Mouse (Mus musculus) liver, adult (tissue): ENCODE measurements around the gene Arf3.

ENCODE experiments used
- GATA4 ChIP-seq: IDR thresholded peaks from 2 replicates; pipeline ENCODE4 v1.6.1; 2014; ENCODE audit warnings: mild to moderate bottlenecking, low read length; ENCODE audit not compliant: insufficient replicate concordance

Gene Arf3

GRCm38 (mm10) chr15:98778191-98778770 lies 15.3 kb upstream of the Arf3 start:
- TF ChIP-seq GATA4: no peak

DNA sequence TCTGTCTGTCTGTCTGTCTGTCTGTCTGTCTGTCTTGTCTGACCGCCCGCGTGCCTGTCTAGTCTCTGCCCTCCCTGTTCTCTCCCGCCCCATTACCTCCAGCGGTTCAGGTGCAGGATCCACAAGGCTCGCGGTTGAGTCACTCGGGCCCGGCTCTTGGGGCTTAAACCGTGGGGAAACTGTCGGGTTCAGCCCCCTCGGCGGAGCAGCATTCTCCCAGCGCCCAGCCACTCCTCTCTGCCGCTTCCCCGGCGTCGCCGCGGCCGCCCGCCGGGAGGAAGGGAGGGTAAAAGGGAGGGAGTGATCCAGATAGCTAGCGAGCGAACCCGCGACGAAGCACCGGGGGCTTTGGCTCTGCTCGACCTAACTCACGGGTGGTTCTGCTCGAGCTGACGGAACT lies 14.7 kb upstream of the Arf3 start, which contains the start of gene Wnt10b:
Gene Wnt10b (minus strand): TSS at position 389 of the 400 bp plus-strand sequence.
- no peak for TF ChIP-seq GATA4

- TF ChIP-seq GATA4: no peak
Observed at GRCm38 (mm10) chr15:98777005-98777616, 14.1 kb upstream of the Arf3 start.

GRCm38 (mm10) chr15:98776280-98777004 lies 13.4 kb upstream of the Arf3 start:
- no peak for TF ChIP-seq GATA4

DNA sequence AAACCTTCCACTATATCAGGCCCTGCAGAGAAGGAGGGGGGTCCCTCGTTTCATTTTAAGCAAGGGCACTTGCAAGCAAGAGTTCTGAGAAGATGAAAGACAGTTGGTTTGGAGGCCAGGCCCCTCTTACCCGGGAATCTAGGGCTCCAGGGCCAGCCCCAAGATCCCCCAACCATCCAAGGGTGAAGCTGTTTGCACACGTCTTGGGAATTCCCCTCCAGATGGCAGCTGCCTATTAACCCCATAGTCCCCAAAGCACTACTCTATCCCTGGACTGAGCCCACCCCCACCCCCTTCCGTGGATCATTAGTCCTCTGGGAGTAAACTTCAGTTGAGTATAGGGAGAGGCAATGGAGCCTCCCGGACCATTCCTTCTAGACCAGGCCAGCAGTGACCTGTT lies 12.5 kb upstream of the Arf3 start:
- TF ChIP-seq GATA4: no peak

- no peak for TF ChIP-seq GATA4
Observed at GRCm38 (mm10) chr15:98774096-98774495, 11.1 kb upstream of the Arf3 start.

- TF ChIP-seq GATA4: no peak
Observed at GRCm38 (mm10) chr15:98772511-98773211, 9.6 kb upstream of the Arf3 start.

GRCm38 (mm10) chr15:98771813-98772425 lies 8.9 kb upstream of the Arf3 start:
- no peak for TF ChIP-seq GATA4

DNA sequence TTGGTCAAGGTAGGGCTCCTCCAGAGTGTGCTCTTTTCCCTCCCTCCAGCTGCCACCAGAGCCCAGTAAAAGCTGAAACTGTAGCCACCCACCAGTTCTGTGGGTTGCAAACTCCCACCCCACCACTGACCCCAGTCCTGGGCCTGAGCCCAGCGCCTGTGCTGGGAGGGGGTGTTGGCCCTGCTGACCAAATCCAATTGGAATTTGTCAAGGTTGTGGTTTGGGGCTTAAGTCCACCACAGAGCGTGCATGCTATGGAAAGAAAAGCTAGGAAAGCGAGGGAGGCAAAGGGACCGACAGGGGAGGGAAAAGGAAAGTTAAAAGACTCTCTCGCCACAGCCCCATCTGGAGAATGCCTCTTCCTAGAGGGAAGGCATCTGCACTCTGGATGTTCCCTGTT lies 5.2 kb upstream of the Arf3 start:
- no peak for TF ChIP-seq GATA4

GRCm38 (mm10) chr15:98765929-98766328 lies 2.9 kb upstream of the Arf3 start:
- no peak for TF ChIP-seq GATA4

- TF ChIP-seq GATA4: no peak
Observed at GRCm38 (mm10) chr15:98762201-98762621, 803 bp downstream of the Arf3 start.

DNA sequence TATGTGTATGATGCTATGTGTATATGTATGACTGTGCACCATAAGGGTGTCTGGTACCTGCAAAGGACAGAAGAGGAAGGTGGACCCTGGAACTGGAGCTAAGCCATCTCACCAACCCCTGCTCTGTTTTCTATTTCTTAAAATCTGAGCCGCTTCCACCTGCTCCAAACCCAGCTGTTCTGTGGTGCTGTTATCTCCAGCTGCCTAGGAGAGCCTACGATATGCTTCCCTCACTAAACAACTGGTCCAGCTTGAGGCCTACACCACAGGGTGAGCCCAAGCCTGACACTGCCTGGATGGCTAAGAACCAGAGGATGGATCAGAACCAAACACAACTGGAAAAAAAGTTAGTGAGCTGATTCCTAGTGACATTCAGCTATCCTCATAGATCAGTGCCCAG lies 8.9 kb downstream of the Arf3 start:
- TF ChIP-seq GATA4: no peak

GRCm38 (mm10) chr15:98753021-98753423 lies 10.0 kb downstream of the Arf3 start:
- TF ChIP-seq GATA4: no peak

DNA sequence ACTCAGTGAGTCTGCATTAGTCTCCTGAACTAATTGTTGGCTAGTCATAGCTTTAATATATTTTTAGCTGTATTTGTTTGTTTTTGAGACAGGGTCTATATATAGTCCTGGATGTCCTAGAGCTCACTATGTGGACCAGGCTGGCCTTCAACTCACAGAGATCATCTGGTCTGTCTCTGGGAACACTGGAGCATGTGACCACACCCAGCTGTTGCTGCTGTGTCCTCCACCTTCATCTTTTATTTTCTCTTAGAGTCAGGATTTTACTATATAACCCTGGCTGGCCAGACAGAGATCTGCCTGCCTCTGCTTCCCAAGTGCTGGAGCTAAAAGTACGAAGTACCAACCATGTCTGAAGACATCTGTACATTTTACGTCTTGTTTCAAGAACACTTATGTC lies 13.9 kb downstream of the Arf3 start:
- no peak for TF ChIP-seq GATA4

GRCm38 (mm10) chr15:98747296-98747695 lies 15.7 kb downstream of the Arf3 start:
- no peak for TF ChIP-seq GATA4
